Mouse (Mus musculus): ENCODE results near the gene Sec1. TPM values are rescaled to one million over a fixed set of nuclear protein-coding genes. Genes with fewer than 3 reads are reported as not detected.

Sec1 gene
- polyA plus RNA-seq, 1 experiment from 2014 or later: 0.06 TPM

Other genes with a start within 250 kb of the Sec1 start
- 6,238 and 6,800 TPM in 2 replicates for gene Ftl1, start 234.5 kb downstream of the Sec1 start, polyA plus RNA-seq (2014; fragmentation: Nextera tagmentation; extraction: Ambion mirVana)
- 163 and 168 TPM in 2 replicates for gene Bax, start 227.5 kb downstream of the Sec1 start, polyA plus RNA-seq (2014; fragmentation: Nextera tagmentation; extraction: Ambion mirVana)
- 0.15 TPM in 1 of 2 replicates, not detected in the other for gene Tulp2, start 212.5 kb downstream of the Sec1 start, polyA plus RNA-seq (2014; fragmentation: Nextera tagmentation; extraction: Ambion mirVana)
- gene Gm45808, start 207.6 kb downstream of the Sec1 start, polyA plus RNA-seq (2014; fragmentation: Nextera tagmentation; extraction: Ambion mirVana): not detected in 2 replicates
- 1.4 and 1.6 TPM in 2 replicates for gene Dhdh, start 205.6 kb downstream of the Sec1 start, polyA plus RNA-seq (2014; fragmentation: Nextera tagmentation; extraction: Ambion mirVana)
- 69.0 and 96.5 TPM in 2 replicates for gene Nucb1, start 184.0 kb downstream of the Sec1 start, polyA plus RNA-seq (2014; fragmentation: Nextera tagmentation; extraction: Ambion mirVana)
- gene Ppp1r15a, start 168.1 kb downstream of the Sec1 start, polyA plus RNA-seq (2014; fragmentation: Nextera tagmentation; extraction: Ambion mirVana): 13.1 and 19.3 TPM in 2 replicates
- 0.76 and 1.2 TPM in 2 replicates for gene Plekha4, start 168.1 kb downstream of the Sec1 start, polyA plus RNA-seq (2014; fragmentation: Nextera tagmentation; extraction: Ambion mirVana)
- gene Hsd17b14, start 139.5 kb downstream of the Sec1 start, polyA plus RNA-seq (2014; fragmentation: Nextera tagmentation; extraction: Ambion mirVana): 0.17 and 0.22 TPM in 2 replicates
- 19.6 and 20.1 TPM in 2 replicates for gene Bcat2, start 124.2 kb downstream of the Sec1 start, polyA plus RNA-seq (2014; fragmentation: Nextera tagmentation; extraction: Ambion mirVana)
- gene Fgf21, start 78.9 kb downstream of the Sec1 start, polyA plus RNA-seq (2014; fragmentation: Nextera tagmentation; extraction: Ambion mirVana): not detected in 2 replicates
- not detected in 2 replicates for gene Fut1, start 77.1 kb downstream of the Sec1 start, polyA plus RNA-seq (2014; fragmentation: Nextera tagmentation; extraction: Ambion mirVana)
- not detected in 2 replicates for gene Izumo1, start 72.6 kb downstream of the Sec1 start, polyA plus RNA-seq (2014; fragmentation: Nextera tagmentation; extraction: Ambion mirVana)
- 7.3 and 9.7 TPM in 2 replicates for gene Rasip1, start 66.9 kb downstream of the Sec1 start, polyA plus RNA-seq (2014; fragmentation: Nextera tagmentation; extraction: Ambion mirVana)
- gene Mamstr, start 54.4 kb downstream of the Sec1 start, polyA plus RNA-seq (2014; fragmentation: Nextera tagmentation; extraction: Ambion mirVana): 1.3 and 1.9 TPM in 2 replicates
- 0.11 TPM in 1 of 2 replicates, not detected in the other for gene Fut2, start 28.0 kb downstream of the Sec1 start, polyA plus RNA-seq (2014; fragmentation: Nextera tagmentation; extraction: Ambion mirVana)
- 0.28 and 0.41 TPM in 2 replicates for gene Ntn5, start 10.4 kb downstream of the Sec1 start, polyA plus RNA-seq (2014; fragmentation: Nextera tagmentation; extraction: Ambion mirVana)
- 22.5 and 22.8 TPM in 2 replicates for gene Car11, start 5.4 kb upstream of the Sec1 start, polyA plus RNA-seq (2014; fragmentation: Nextera tagmentation; extraction: Ambion mirVana)
- 3.6 and 3.7 TPM in 2 replicates for gene Dbp, start 10.7 kb upstream of the Sec1 start, polyA plus RNA-seq (2014; fragmentation: Nextera tagmentation; extraction: Ambion mirVana)
- gene Rpl18, start 21.1 kb upstream of the Sec1 start, polyA plus RNA-seq (2014; fragmentation: Nextera tagmentation; extraction: Ambion mirVana): 727 and 966 TPM in 2 replicates
- gene Sphk2, start 23.6 kb upstream of the Sec1 start, polyA plus RNA-seq (2014; fragmentation: Nextera tagmentation; extraction: Ambion mirVana): 16.3 and 19.7 TPM in 2 replicates
- gene Fam83e, start 26.8 kb upstream of the Sec1 start, polyA plus RNA-seq (2014; fragmentation: Nextera tagmentation; extraction: Ambion mirVana): 0.11 and 0.15 TPM in 2 replicates
- gene Spaca4, start 31.4 kb upstream of the Sec1 start, polyA plus RNA-seq (2014; fragmentation: Nextera tagmentation; extraction: Ambion mirVana): not detected in 2 replicates
- gene Lmtk3, start 89.3 kb upstream of the Sec1 start, polyA plus RNA-seq (2014; fragmentation: Nextera tagmentation; extraction: Ambion mirVana): 11.8 and 18.4 TPM in 2 replicates
- 4.0 and 5.4 TPM in 2 replicates for gene Sult2b1, start 90.3 kb upstream of the Sec1 start, polyA plus RNA-seq (2014; fragmentation: Nextera tagmentation; extraction: Ambion mirVana)
- gene Cyth2, start 120.2 kb upstream of the Sec1 start, polyA plus RNA-seq (2014; fragmentation: Nextera tagmentation; extraction: Ambion mirVana): 286 TPM in 2 replicates
- 0.41 and 0.78 TPM in 2 replicates for gene Kcnj14, start 130.4 kb upstream of the Sec1 start, polyA plus RNA-seq (2014; fragmentation: Nextera tagmentation; extraction: Ambion mirVana)
- 45.2 and 46.7 TPM in 2 replicates for gene Grwd1, start 136.5 kb upstream of the Sec1 start, polyA plus RNA-seq (2014; fragmentation: Nextera tagmentation; extraction: Ambion mirVana)
- gene Kdelr1, start 178.4 kb upstream of the Sec1 start, polyA plus RNA-seq (2014; fragmentation: Nextera tagmentation; extraction: Ambion mirVana): 104 and 111 TPM in 2 replicates
- 0.52 and 0.77 TPM in 2 replicates for gene Grin2d, start 184.0 kb upstream of the Sec1 start, polyA plus RNA-seq (2014; fragmentation: Nextera tagmentation; extraction: Ambion mirVana)
- gene Syngr4, start 202.3 kb upstream of the Sec1 start, polyA plus RNA-seq (2014; fragmentation: Nextera tagmentation; extraction: Ambion mirVana): 0.51 and 0.55 TPM in 2 replicates
- 5.1 and 6.2 TPM in 2 replicates for gene Tmem143, start 202.5 kb upstream of the Sec1 start, polyA plus RNA-seq (2014; fragmentation: Nextera tagmentation; extraction: Ambion mirVana)
- gene Emp3, start 227.0 kb upstream of the Sec1 start, polyA plus RNA-seq (2014; fragmentation: Nextera tagmentation; extraction: Ambion mirVana): 27.9 and 32.8 TPM in 2 replicates
- gene Ccdc114, start 229.7 kb upstream of the Sec1 start, polyA plus RNA-seq (2014; fragmentation: Nextera tagmentation; extraction: Ambion mirVana): 2.6 and 2.7 TPM in 2 replicates